Mouse (Mus musculus): Measurements from ENCODE around the gene Prkcb. TPM values are rescaled to one million over a fixed set of nuclear protein-coding genes. Genes with fewer than 3 reads are reported as not detected.

Gene Prkcb
- polyA plus RNA-seq, 1 experiment from 2014 or later, result 148 TPM

DNA sequence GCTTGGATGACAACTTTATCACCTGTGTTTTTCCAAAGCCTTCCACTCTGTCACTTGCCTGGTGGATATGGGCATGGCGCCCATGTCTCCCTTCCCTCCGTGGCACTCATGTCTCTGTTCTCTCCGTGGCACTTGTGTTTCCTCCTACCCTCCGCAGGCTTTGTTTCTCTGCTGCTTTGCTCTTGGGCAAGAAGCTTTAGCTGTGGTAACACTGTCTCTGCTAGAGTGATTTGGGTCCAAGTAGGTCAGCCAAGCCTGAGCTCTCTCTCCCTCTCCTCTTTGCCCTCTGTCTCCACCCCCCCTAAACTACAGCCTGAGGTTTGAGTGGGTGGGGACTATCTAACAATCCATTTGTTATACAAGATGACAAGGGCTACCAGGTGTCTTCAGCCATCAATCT, 114.8 kb downstream of the Prkcb start:
- Histone ChIP-seq H3K9me3 (replicated peaks; ENCODE audit: control insufficient read depth, low read length, poor library complexity, severe bottlenecking) (no peaks in the 10 kb centered on the region), H3K27me3 (ENCODE audit: control insufficient read depth, insufficient read depth, low read depth, low read length) (no peaks in the 10 kb centered on the region), H3K36me3 (ENCODE audit: control insufficient read depth, insufficient read depth, low read length) (no peaks in the 10 kb centered on the region), H3K27ac (ENCODE audit: low read length) (no peak overlapping the region), H3K4me1 (ENCODE audit: control insufficient read depth, insufficient read depth, low read length) (peaks cover 30% of the 10 kb centered on the region), H3K4me3 (ENCODE audit: low read depth, low read length) (no peak overlapping the region), H3K9ac (ENCODE audit: low read depth, low read length) (no peak overlapping the region), H3K4me2 (ENCODE audit: low read length) (no peak overlapping the region)
- ATAC-seq, result no peak
- WGBS, result 79% methylated on average over 4 of the region's 4 CpGs

DNA sequence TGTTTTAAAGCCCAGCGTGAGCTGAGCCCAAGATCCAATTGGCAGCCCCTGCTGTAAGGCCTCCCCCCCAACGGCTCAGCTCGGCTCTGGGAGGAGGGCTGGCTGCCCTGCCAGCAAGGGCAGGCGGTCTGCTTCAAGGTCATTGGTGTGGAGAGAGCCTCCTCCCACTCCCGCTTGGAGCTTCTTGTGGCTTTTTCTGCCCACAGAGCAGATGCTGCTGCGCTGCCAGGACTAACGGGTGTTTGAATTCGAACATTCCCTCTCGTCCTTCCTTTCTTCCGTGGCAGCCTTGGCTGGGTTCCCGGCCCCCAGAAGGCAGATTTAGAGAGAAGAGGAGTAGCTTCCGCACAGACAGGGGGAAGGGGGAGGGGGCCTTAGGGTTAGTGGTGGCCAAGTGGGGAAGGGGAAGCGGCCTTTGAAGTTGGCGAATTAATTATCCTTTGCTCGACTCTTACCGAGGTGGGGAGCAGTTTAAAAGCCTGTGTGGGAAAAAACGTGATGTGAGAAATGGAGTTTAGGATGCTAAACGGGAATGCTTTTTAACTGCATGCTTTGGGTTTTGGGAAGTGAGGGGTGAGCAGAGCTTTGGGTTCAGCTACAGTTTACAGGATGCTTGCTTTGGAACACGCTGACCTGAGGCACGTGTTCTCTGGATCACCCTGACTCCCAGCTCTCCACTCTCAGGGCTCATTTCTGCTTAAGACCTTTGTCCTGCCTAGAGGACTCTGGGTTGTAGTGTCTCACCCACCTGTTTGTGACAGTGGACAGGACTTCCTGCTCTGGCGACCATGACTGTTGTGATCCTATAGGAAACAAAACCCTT, 116.2 kb downstream of the Prkcb start:
- H3K27ac ChIP-seq (ENCODE audit: low read length), result peak overlapping the region; percentile 74
- H3K4me1 ChIP-seq (ENCODE audit: control insufficient read depth, insufficient read depth, low read length), result peaks cover 30% of the 10 kb centered on the region
- H3K9me3 ChIP-seq (replicated peaks; ENCODE audit: control insufficient read depth, low read length, poor library complexity, severe bottlenecking), result no peaks in the 10 kb centered on the region
- H3K36me3 ChIP-seq (ENCODE audit: control insufficient read depth, insufficient read depth, low read length), result no peaks in the 10 kb centered on the region
- H3K4me2 ChIP-seq (ENCODE audit: low read length), result peak overlapping the region; percentile 33
- peak; percentile 87 for ATAC-seq
- no peaks in the 10 kb centered on the region; the same call in 1 of the 2 replicates for H3K27me3 ChIP-seq (ENCODE audit: control insufficient read depth, insufficient read depth, low read depth, low read length)
- 3% methylated on average over 21 of the region's 21 CpGs for WGBS
- peak overlapping the region; percentile 32 for H3K9ac ChIP-seq (ENCODE audit: low read depth, low read length)
- H3K4me3 ChIP-seq (ENCODE audit: low read depth, low read length), result no peak overlapping the region

DNA sequence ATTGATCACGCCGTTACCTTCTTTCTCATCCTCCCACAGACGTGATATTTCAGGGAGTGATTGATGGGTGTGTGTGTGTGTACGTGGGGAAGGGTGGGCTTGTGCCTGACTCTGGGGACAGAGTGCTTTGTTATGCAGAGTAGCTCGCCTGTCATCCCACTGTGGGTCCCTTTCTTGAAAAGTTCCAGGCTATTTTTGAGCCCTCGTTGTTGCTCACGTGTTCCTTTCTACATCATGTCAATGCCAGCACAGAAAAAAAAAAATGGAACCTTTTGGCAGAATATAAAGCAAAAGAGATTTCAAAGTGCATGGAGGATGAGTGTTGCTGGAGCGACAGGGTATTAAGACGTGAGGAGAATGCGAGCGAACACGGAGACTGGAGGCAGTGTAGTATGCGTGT, 118.1 kb downstream of the Prkcb start:
- Histone ChIP-seq H3K27me3 (ENCODE audit: control insufficient read depth, insufficient read depth, low read depth, low read length) (no peaks in the 10 kb centered on the region; the same call in 1 of the 2 replicates), H3K27ac (ENCODE audit: low read length) (peak overlapping the region; percentile 47; the same call in 1 of the 2 replicates), H3K4me1 (ENCODE audit: control insufficient read depth, insufficient read depth, low read length) (peaks cover 30% of the 10 kb centered on the region), H3K9me3 (replicated peaks; ENCODE audit: control insufficient read depth, low read length, poor library complexity, severe bottlenecking) (no peaks in the 10 kb centered on the region), H3K4me2 (ENCODE audit: low read length) (peak overlapping the region; percentile 21), H3K36me3 (ENCODE audit: control insufficient read depth, insufficient read depth, low read length) (no peaks in the 10 kb centered on the region), H3K4me3 (ENCODE audit: low read depth, low read length) (no peak overlapping the region), H3K9ac (ENCODE audit: low read depth, low read length) (no peak overlapping the region)
- peak; percentile 68 for ATAC-seq
- WGBS, result 21% methylated on average over 13 of the region's 13 CpGs

DNA sequence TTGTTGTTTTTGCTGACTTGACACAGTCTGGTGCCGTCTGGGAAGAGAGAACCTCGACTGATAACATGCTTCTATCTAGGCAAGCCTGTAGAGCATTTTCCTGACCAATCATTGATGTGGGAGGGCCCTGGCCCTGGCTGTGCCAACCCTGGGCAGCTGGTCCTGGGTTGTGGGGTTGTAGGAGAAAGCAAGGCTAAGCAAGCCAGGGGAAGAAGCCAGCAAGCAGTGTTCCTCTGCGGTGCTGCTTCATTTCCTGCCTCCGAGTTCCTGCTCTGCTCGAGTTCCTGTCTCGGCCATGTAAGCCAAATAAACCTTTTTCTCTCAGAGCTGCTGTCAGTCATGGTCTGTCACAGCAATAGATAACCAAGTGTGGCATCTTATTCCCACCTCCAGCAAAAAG, 121.4 kb downstream of the Prkcb start:
- Histone ChIP-seq H3K36me3 (ENCODE audit: control insufficient read depth, insufficient read depth, low read length) (no peaks in the 10 kb centered on the region), H3K27ac (ENCODE audit: low read length) (no peak overlapping the region), H3K4me1 (ENCODE audit: control insufficient read depth, insufficient read depth, low read length) (peaks cover 17% of the 10 kb centered on the region), H3K27me3 (ENCODE audit: control insufficient read depth, insufficient read depth, low read depth, low read length) (no peaks in the 10 kb centered on the region; the same call in 1 of the 2 replicates), H3K4me3 (ENCODE audit: low read depth, low read length) (no peak overlapping the region), H3K9me3 (replicated peaks; ENCODE audit: control insufficient read depth, low read length, poor library complexity, severe bottlenecking) (no peaks in the 10 kb centered on the region), H3K9ac (ENCODE audit: low read depth, low read length) (no peak overlapping the region), H3K4me2 (ENCODE audit: low read length) (no peak overlapping the region)
- WGBS, result 82% methylated on average over 6 of the region's 6 CpGs
- ATAC-seq, result no peak

DNA sequence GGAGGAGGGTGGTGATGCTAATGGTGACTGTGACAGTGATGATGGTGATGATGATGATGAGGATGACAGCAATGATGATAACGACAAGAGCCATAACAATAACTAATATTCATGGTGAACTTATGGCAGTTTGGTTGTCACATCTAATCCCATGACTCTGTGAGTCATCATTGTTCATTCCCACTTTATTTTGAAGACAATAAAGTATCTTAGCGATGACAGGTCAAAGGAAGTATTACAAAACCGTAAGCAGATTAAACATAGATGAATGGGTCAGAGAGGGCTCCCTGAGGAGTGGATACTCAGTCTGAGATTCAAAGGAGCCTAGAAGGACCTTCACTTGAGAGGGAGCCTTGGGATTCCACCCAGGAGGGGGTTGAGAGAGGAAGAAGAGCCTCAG, 122.3 kb downstream of the Prkcb start:
- H3K9me3 ChIP-seq (replicated peaks; ENCODE audit: control insufficient read depth, low read length, poor library complexity, severe bottlenecking), result no peaks in the 10 kb centered on the region
- H3K27me3 ChIP-seq (ENCODE audit: control insufficient read depth, insufficient read depth, low read depth, low read length), result no peaks in the 10 kb centered on the region; the same call in 1 of the 2 replicates
- H3K9ac ChIP-seq (ENCODE audit: low read depth, low read length), result no peak overlapping the region
- no peak for ATAC-seq
- H3K4me3 ChIP-seq (ENCODE audit: low read depth, low read length), result no peak overlapping the region
- H3K4me2 ChIP-seq (ENCODE audit: low read length), result no peak overlapping the region
- H3K36me3 ChIP-seq (ENCODE audit: control insufficient read depth, insufficient read depth, low read length), result no peaks in the 10 kb centered on the region
- 62% methylated on average over 3 of the region's 3 CpGs for WGBS
- H3K4me1 ChIP-seq (ENCODE audit: control insufficient read depth, insufficient read depth, low read length), result peaks cover 14% of the 10 kb centered on the region
- no peak overlapping the region for H3K27ac ChIP-seq (ENCODE audit: low read length)

DNA sequence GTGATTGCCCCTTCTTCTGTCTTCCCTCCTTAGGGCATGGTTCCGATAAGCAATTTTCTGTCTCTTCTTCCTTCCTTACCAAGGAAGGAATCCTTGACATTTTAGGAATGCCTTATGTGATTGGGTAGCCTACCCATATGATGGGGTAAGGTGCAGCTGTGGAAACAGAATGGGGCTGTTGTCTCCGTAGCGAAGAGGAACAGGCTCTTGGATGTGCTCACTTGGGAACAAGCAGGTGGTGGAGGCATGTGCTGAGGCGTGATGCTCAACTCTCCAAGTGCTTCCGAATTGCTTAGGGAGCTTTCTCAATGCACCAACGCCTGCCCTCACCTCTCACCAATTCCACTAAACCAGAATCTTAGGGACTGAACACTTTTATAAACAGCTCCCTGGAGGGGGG, 124.7 kb downstream of the Prkcb start:
- Histone ChIP-seq H3K36me3 (ENCODE audit: control insufficient read depth, insufficient read depth, low read length) (no peaks in the 10 kb centered on the region), H3K27me3 (ENCODE audit: control insufficient read depth, insufficient read depth, low read depth, low read length) (no peaks in the 10 kb centered on the region; the same call in 1 of the 2 replicates), H3K27ac (ENCODE audit: low read length) (no peak overlapping the region), H3K4me3 (ENCODE audit: low read depth, low read length) (no peak overlapping the region), H3K9ac (ENCODE audit: low read depth, low read length) (no peak overlapping the region), H3K4me1 (ENCODE audit: control insufficient read depth, insufficient read depth, low read length) (peaks cover 6% of the 10 kb centered on the region; the same call in 1 of the 2 replicates), H3K9me3 (replicated peaks; ENCODE audit: control insufficient read depth, low read length, poor library complexity, severe bottlenecking) (no peaks in the 10 kb centered on the region), H3K4me2 (ENCODE audit: low read length) (no peak overlapping the region)
- WGBS, result 88% methylated on average over 6 of the region's 6 CpGs
- no peak for ATAC-seq

DNA sequence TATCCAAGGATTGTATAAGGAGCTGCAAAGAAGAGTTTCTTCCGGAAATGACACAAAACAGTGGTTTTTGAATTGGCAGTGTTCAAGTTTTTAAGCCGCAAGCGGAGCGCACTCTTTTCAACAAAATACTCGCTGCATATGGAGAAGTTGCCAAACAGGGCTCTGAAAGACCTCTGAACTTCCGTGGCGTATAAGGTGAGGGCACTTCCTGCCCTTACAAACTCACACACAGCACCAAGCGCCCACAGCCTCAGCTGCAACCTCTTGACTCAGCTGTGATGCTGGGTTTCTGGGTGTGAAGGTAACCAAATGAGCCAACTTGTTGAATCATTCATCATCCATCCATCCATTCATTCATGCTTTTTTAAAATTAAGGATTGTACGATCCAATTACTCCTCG, 125.6 kb downstream of the Prkcb start:
- Histone ChIP-seq H3K9me3 (replicated peaks; ENCODE audit: control insufficient read depth, low read length, poor library complexity, severe bottlenecking) (no peaks in the 10 kb centered on the region), H3K4me1 (ENCODE audit: control insufficient read depth, insufficient read depth, low read length) (peaks cover 6% of the 10 kb centered on the region; the same call in 1 of the 2 replicates), H3K9ac (ENCODE audit: low read depth, low read length) (no peak overlapping the region), H3K4me3 (ENCODE audit: low read depth, low read length) (no peak overlapping the region), H3K27ac (ENCODE audit: low read length) (no peak overlapping the region), H3K27me3 (ENCODE audit: control insufficient read depth, insufficient read depth, low read depth, low read length) (no peaks in the 10 kb centered on the region), H3K36me3 (ENCODE audit: control insufficient read depth, insufficient read depth, low read length) (no peaks in the 10 kb centered on the region), H3K4me2 (ENCODE audit: low read length) (no peak overlapping the region)
- no peak for ATAC-seq
- 91% methylated on average over 10 of the region's 10 CpGs for WGBS

DNA sequence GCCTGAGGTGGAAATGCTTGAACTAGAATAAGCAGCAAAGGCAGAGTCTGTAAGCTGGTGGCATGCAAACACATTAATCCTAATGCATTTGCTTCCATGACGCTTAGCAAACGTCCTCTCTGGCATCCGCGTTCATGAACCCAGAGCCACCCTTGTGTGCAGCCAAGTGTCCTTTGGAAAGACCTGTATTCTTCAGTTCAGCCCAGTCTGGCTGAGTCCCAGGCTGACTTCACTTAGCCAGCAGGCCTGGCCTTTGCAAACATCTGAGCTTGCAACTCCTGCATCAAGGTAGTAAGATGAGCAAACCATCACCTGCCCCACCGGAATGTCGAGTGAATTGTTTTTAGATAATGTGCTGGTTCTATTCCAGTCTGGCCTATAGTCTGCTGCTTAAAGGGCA, 126.1 kb downstream of the Prkcb start:
- no peaks in the 10 kb centered on the region for H3K27me3 ChIP-seq (ENCODE audit: control insufficient read depth, insufficient read depth, low read depth, low read length)
- ATAC-seq, result no peak
- no peak overlapping the region for H3K27ac ChIP-seq (ENCODE audit: low read length)
- no peak overlapping the region for H3K4me3 ChIP-seq (ENCODE audit: low read depth, low read length)
- H3K36me3 ChIP-seq (ENCODE audit: control insufficient read depth, insufficient read depth, low read length), result no peaks in the 10 kb centered on the region
- no peak overlapping the region for H3K9ac ChIP-seq (ENCODE audit: low read depth, low read length)
- H3K4me1 ChIP-seq (ENCODE audit: control insufficient read depth, insufficient read depth, low read length), result peaks cover 6% of the 10 kb centered on the region; the same call in 1 of the 2 replicates
- no peak overlapping the region for H3K4me2 ChIP-seq (ENCODE audit: low read length)
- H3K9me3 ChIP-seq (replicated peaks; ENCODE audit: control insufficient read depth, low read length, poor library complexity, severe bottlenecking), result no peaks in the 10 kb centered on the region
- WGBS, result 84% methylated on average over 6 of the region's 6 CpGs

DNA sequence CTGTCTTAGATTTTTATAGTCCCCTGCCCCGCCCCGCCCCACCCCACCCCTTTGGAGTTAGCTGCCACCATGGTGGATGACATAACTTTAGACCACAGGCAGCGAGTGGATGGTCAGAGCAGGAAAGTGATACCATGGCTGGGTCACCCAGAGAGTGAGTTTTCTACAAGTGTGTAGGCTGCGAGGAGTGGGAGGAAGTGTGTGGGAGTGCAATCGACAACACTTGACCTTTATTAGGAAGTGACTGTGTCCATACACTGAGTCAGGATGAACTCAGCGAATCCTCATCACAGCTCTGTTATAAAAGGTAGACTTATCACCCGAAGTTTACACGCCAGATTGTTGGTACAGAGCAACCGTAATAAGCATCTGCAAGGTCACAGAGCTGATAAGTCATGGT, 126.8 kb downstream of the Prkcb start:
- 94% methylated on average over 9 of the region's 9 CpGs for WGBS
- Histone ChIP-seq H3K27me3 (ENCODE audit: control insufficient read depth, insufficient read depth, low read depth, low read length) (no peaks in the 10 kb centered on the region), H3K36me3 (ENCODE audit: control insufficient read depth, insufficient read depth, low read length) (no peaks in the 10 kb centered on the region), H3K4me1 (ENCODE audit: control insufficient read depth, insufficient read depth, low read length) (peaks cover 6% of the 10 kb centered on the region; the same call in 1 of the 2 replicates), H3K27ac (ENCODE audit: low read length) (no peak overlapping the region), H3K4me3 (ENCODE audit: low read depth, low read length) (no peak overlapping the region), H3K9me3 (replicated peaks; ENCODE audit: control insufficient read depth, low read length, poor library complexity, severe bottlenecking) (no peaks in the 10 kb centered on the region), H3K9ac (ENCODE audit: low read depth, low read length) (no peak overlapping the region), H3K4me2 (ENCODE audit: low read length) (no peak overlapping the region)
- ATAC-seq, result no peak

All from midbrain, embryonic 16.5 days (tissue).